Mouse (Mus musculus): ENCODE results near the gene Pla2g3. TPM values are rescaled to one million over a fixed set of nuclear protein-coding genes. Genes with fewer than 3 reads are reported as not detected.

The Pla2g3 gene
- polyA plus RNA-seq, 1 experiment from 2014 or later: 0.76 TPM

DNA sequence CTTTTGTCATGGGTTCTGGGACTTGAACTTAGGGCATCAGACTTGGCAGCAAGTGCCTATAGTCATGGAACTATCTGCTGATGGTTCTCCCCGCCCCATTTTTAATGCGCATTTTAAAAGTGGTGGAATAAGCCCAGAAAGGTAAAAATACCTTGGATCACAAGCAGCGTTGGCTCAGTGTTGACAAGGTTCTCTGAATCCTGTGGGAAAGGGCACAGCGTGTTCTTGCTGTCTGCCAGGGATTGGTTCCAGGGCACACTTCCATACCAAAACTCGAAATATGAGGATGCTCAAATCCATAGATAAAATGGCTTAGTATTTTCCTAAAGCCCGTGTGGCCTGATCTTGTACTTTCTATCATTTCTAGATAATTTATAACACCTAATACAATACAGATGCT, 25.2 kb downstream of the Pla2g3 start:
- Histone ChIP-seq H3K9me3 (ENCODE audit: control insufficient read depth, low read length) (no peaks in the 10 kb centered on the region), H3K27me3 (ENCODE audit: control insufficient read depth, insufficient read depth, low read length) (peaks cover 26% of the 10 kb centered on the region), H3K36me3 (ENCODE audit: control insufficient read depth, insufficient read depth, low read length) (no peaks in the 10 kb centered on the region), H3K4me1 (ENCODE audit: control insufficient read depth, insufficient read depth, low read length) (peaks cover 12% of the 10 kb centered on the region; the same call in 1 of the 2 replicates), H3K4me3 (ENCODE audit: low read depth, low read length) (no peak overlapping the region), H3K9ac (ENCODE audit: low read length) (no peak overlapping the region), H3K27ac (replicated peaks; ENCODE audit: low read depth, low read length) (no peak overlapping the region), H3K4me2 (ENCODE audit: low read depth, severe bottlenecking) (no peak overlapping the region)
- 90% methylated on average over 6 of the region's 6 CpGs for WGBS
- no peak for ATAC-seq (ENCODE audit: insufficient number of reproducible peaks, low FRiP score, low TSS enrichment, low read depth)
- no peak for DNase-seq (ENCODE audit: low spot score)

DNA sequence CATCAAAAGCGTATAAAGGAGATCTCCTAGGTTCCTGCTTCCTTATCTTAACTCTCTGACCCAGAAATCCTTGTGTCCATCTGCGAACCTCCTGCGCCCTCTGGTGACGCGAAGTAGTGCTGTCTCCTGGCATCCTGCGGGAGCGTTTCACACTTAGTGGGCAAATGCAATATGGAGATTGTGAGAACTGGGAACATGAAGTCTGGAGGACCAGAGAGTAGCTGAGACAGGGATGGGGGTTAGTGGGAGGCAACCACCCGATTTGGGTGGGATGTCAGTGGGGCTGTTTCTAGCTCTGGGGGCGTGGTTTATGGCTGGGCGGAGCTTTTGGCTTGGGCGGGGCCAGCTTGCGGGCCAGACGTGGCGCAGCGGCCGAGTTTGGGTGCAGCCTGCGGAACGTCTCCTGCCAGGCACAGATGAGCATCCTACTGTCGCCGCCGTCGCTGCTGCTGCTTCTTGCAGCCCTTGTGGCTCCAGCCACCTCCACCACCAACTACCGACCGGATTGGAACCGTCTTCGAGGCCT, 26.5 kb downstream of the Pla2g3 start, which contains the start of gene Selenom:
Gene Selenom, plus strand, starts transcription at position 156 of the 526 bp plus-strand sequence.
- under 1% methylated on average over 25 of the region's 26 CpGs for WGBS
- ATAC-seq (ENCODE audit: insufficient number of reproducible peaks, low FRiP score, low TSS enrichment, low read depth) (peak; percentile 63; the same call in 1 of the 2 replicates), DNase-seq (ENCODE audit: low spot score) (peak; percentile 87)
- Histone ChIP-seq H3K36me3 (ENCODE audit: control insufficient read depth, insufficient read depth, low read length) (no peaks in the 10 kb centered on the region), H3K9ac (ENCODE audit: low read length) (peak within 1 kb of the TSS; percentile 66), H3K9me3 (ENCODE audit: control insufficient read depth, low read length) (no peaks in the 10 kb centered on the region), H3K27ac (replicated peaks; ENCODE audit: low read depth, low read length) (no peak within 1 kb of the TSS), H3K4me3 (ENCODE audit: low read depth, low read length) (peak within 1 kb of the TSS; percentile 48), H3K4me1 (ENCODE audit: control insufficient read depth, insufficient read depth, low read length) (peaks cover 12% of the 10 kb centered on the region; the same call in 1 of the 2 replicates), H3K4me2 (ENCODE audit: low read depth, severe bottlenecking) (peak within 1 kb of the TSS; percentile 68), H3K27me3 (ENCODE audit: control insufficient read depth, insufficient read depth, low read length) (peaks cover 26% of the 10 kb centered on the region)

DNA sequence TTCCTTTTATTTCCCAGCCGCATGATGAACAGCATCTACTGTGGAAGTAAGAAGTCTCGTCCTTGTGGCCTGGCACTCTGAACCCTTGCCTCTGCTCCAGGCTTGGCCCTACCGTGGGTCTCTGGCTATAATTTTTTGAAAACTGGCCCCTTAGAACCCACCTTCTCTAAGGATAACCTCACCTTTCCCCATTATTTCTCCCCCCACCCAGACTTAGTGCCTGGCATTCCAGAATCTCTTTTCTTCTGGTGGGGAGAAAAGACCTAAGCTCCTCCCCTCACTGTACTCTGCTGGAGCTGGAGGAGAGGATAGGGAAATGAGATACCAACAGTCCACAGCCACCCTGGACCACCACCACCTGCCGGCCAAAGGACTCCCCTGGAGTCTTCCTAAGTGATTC, 27.1 kb downstream of the Pla2g3 start:
- WGBS: 10% methylated on average over 4 of the region's 4 CpGs
- no peak overlapping the region for H3K27ac ChIP-seq (replicated peaks; ENCODE audit: low read depth, low read length)
- no peaks in the 10 kb centered on the region for H3K36me3 ChIP-seq (ENCODE audit: control insufficient read depth, insufficient read depth, low read length)
- H3K9ac ChIP-seq (ENCODE audit: low read length): peak overlapping the region; percentile 66
- DNase-seq (ENCODE audit: low spot score) (no peak), ATAC-seq (ENCODE audit: insufficient number of reproducible peaks, low FRiP score, low TSS enrichment, low read depth) (no peak)
- H3K27me3 ChIP-seq (ENCODE audit: control insufficient read depth, insufficient read depth, low read length): peaks cover 26% of the 10 kb centered on the region
- peaks cover 12% of the 10 kb centered on the region; the same call in 1 of the 2 replicates for H3K4me1 ChIP-seq (ENCODE audit: control insufficient read depth, insufficient read depth, low read length)
- H3K9me3 ChIP-seq (ENCODE audit: control insufficient read depth, low read length): no peaks in the 10 kb centered on the region
- H3K4me3 ChIP-seq (ENCODE audit: low read depth, low read length): peak overlapping the region; percentile 48
- H3K4me2 ChIP-seq (ENCODE audit: low read depth, severe bottlenecking): peak overlapping the region; percentile 68

DNA sequence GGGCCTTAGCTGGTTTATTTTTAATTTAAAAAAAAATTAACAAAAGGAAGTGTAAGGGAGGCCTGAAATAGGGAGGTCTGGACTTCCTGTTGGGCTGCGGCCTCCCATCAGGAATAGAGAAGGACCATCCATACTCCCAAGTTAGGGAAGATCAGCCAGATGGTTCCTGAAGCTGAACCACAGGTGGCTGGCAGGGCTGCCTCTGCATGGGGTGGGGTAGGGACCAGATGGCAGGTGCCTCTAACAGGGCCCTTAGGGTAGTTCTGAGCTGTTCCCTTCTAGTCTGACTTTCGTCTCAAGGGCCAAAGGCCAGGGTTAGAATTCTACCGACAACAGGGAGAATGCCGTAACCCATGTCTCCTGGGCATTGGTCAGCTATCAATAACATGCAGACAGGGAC, 27.6 kb downstream of the Pla2g3 start:
- no peak overlapping the region for H3K9ac ChIP-seq (ENCODE audit: low read length)
- WGBS: 72% methylated on average over 4 of the region's 4 CpGs

DNA sequence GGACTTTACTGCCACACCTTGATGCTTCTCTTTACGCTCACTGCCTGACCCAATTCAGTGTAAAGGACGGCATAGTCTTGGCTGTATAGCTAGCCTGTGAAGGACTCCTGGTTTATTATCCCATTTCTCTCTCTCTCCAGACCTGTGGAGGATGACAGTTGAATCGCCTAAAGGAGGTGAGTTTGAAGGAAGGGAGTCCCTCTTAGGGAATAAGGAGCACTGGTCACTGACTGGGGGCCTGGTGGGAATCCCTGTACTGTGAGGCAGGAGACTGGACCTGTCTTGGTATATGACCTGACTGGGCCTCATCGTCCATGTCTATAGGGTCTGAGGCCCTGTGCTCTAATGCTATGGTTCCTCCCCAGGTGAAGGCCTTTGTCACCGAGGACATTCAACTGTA, 28.0 kb downstream of the Pla2g3 start:
- Histone ChIP-seq H3K4me1 (ENCODE audit: control insufficient read depth, insufficient read depth, low read length) (peaks cover 12% of the 10 kb centered on the region; the same call in 1 of the 2 replicates), H3K4me2 (ENCODE audit: low read depth, severe bottlenecking) (no peak overlapping the region), H3K9ac (ENCODE audit: low read length) (no peak overlapping the region), H3K27ac (replicated peaks; ENCODE audit: low read depth, low read length) (no peak overlapping the region), H3K4me3 (ENCODE audit: low read depth, low read length) (no peak overlapping the region), H3K9me3 (ENCODE audit: control insufficient read depth, low read length) (no peaks in the 10 kb centered on the region), H3K27me3 (ENCODE audit: control insufficient read depth, insufficient read depth, low read length) (peaks cover 26% of the 10 kb centered on the region), H3K36me3 (ENCODE audit: control insufficient read depth, insufficient read depth, low read length) (no peaks in the 10 kb centered on the region)
- 77% methylated on average over 5 of the region's 5 CpGs for WGBS
- DNase-seq (ENCODE audit: low spot score) (no peak), ATAC-seq (ENCODE audit: insufficient number of reproducible peaks, low FRiP score, low TSS enrichment, low read depth) (no peak)

More for the DNA sequence above, 27.6 kb downstream of the Pla2g3 start:
- H3K4me1 ChIP-seq (ENCODE audit: control insufficient read depth, insufficient read depth, low read length): peaks cover 12% of the 10 kb centered on the region; the same call in 1 of the 2 replicates
- peaks cover 26% of the 10 kb centered on the region for H3K27me3 ChIP-seq (ENCODE audit: control insufficient read depth, insufficient read depth, low read length)
- no peaks in the 10 kb centered on the region for H3K9me3 ChIP-seq (ENCODE audit: control insufficient read depth, low read length)
- ATAC-seq (ENCODE audit: insufficient number of reproducible peaks, low FRiP score, low TSS enrichment, low read depth) (no peak), DNase-seq (ENCODE audit: low spot score) (no peak)
- 0 out of 2 replicates have a peak overlapping the region, but pooled peaks have one; percentile 12 for H3K4me2 ChIP-seq (ENCODE audit: low read depth, severe bottlenecking)
- no peaks in the 10 kb centered on the region for H3K36me3 ChIP-seq (ENCODE audit: control insufficient read depth, insufficient read depth, low read length)
- H3K27ac ChIP-seq (replicated peaks; ENCODE audit: low read depth, low read length): no peak overlapping the region
- no peak overlapping the region for H3K4me3 ChIP-seq (ENCODE audit: low read depth, low read length)

DNA sequence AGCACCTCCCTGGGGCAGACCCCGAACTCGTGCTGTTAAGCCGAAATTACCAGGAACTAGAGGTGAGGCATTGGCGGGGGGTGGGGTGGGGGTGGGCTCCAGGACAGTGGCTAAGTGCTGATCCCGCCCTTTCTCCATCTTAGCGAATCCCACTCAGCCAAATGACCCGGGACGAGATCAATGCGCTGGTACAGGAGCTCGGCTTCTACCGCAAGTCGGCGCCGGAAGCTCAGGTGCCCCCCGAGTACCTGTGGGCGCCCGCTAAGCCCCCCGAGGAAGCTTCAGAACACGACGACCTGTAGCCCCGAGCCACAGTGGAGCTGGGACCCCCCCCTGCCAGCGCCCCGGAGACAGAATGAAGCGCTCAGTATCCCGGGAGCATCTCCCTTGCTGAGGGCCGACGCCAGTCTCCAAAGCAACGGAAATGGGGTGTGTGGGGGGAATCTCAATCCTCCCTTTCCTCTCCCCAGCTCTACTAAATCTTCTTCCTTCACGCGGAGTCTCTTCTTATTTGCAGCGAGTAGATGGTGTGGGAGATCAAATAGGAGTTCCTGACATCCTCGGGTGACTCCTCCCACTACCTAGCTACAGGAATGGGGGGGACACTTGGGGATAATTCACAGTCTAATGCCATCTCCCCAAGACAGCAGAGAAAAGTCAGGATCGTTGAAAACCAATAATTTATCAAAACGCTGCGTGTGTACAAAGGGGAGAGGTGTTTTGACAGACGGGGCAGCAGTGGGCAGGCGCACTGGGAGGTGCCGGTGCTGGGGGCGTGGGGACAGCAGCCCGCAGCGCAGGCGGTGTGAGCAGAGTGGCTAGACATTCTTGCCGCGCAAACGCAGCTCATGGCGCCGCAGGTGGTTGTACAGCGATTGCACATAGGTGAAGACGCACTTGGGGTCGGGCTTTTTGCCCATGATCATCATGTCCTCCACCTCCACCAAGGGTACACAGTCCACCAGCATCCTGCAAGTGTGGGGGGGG, 29.1 kb downstream of the Pla2g3 start:
- peak; percentile 70 for DNase-seq (ENCODE audit: low spot score)
- Histone ChIP-seq H3K27ac (replicated peaks; ENCODE audit: low read depth, low read length) (no peak overlapping the region), H3K4me3 (ENCODE audit: low read depth, low read length) (peak overlapping the region; percentile 30), H3K9me3 (ENCODE audit: control insufficient read depth, low read length) (no peaks in the 10 kb centered on the region), H3K36me3 (ENCODE audit: control insufficient read depth, insufficient read depth, low read length) (peaks cover 2% of the 10 kb centered on the region; the same call in 1 of the 2 replicates), H3K9ac (ENCODE audit: low read length) (peak overlapping the region; percentile 27; the same call in 1 of the 2 replicates), H3K27me3 (ENCODE audit: control insufficient read depth, insufficient read depth, low read length) (peaks cover 26% of the 10 kb centered on the region), H3K4me2 (ENCODE audit: low read depth, severe bottlenecking) (peak overlapping the region; percentile 70), H3K4me1 (ENCODE audit: control insufficient read depth, insufficient read depth, low read length) (peaks cover 12% of the 10 kb centered on the region; the same call in 1 of the 2 replicates)
- ATAC-seq (ENCODE audit: insufficient number of reproducible peaks, low FRiP score, low TSS enrichment, low read depth): no peak; the same call in 1 of the 2 replicates
- WGBS: 2% methylated on average over 50 of the region's 50 CpGs

DNA sequence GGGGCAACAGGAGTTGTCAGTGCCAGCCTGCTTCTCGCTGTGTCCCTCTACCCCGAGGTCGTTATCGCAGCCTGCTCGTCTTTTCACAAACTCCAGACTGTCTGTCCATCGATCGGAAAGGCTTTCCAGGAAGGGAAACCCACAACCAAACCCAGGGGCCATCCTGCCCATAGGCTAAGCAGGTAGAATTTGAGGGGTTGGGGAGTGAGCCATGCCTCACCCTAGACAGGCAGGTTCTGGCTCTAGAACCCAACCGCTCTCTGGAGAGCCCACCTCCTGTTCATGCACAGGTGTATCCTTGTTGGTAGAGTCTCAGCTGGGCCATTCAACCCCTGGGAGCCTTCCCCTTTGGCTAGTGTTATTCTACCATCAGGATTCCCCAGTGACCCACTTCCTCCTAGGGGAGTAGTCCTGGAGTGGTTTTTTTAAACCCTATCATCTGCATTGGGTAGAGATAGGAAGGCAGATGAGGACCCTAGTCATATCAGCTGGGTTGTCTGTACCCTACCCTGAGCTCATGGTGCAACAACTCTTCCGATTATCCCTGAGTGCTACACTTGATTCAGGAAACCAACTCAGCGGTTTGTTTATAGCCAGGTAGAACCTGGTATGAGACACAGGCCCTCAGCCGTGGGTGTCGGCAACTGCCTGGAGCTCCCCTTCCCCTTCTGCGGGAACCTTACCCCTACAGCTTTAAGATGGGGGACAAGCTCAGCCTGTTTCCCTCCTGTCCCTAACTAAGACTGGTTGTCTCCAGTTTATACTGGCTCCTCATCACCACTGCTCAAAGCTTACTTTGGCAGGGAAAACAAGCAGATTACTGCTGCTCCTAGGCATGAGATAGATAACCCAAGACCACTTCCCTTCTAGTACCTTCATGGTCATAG, 30.0 kb downstream of the Pla2g3 start:
- peaks cover 26% of the 10 kb centered on the region for H3K27me3 ChIP-seq (ENCODE audit: control insufficient read depth, insufficient read depth, low read length)
- no peak for DNase-seq (ENCODE audit: low spot score)
- ATAC-seq (ENCODE audit: insufficient number of reproducible peaks, low FRiP score, low TSS enrichment, low read depth): no peak
- H3K36me3 ChIP-seq (ENCODE audit: control insufficient read depth, insufficient read depth, low read length): peaks cover 4% of the 10 kb centered on the region; the same call in 1 of the 2 replicates
- H3K27ac ChIP-seq (replicated peaks; ENCODE audit: low read depth, low read length): no peak overlapping the region
- 69% methylated on average over 13 of the region's 13 CpGs for WGBS
- peaks cover 12% of the 10 kb centered on the region; the same call in 1 of the 2 replicates for H3K4me1 ChIP-seq (ENCODE audit: control insufficient read depth, insufficient read depth, low read length)
- H3K9me3 ChIP-seq (ENCODE audit: control insufficient read depth, low read length): no peaks in the 10 kb centered on the region
- H3K9ac ChIP-seq (ENCODE audit: low read length): no peak overlapping the region
- H3K4me3 ChIP-seq (ENCODE audit: low read depth, low read length): peak overlapping the region; percentile 30
- peak overlapping the region; percentile 70 for H3K4me2 ChIP-seq (ENCODE audit: low read depth, severe bottlenecking)

All from limb, embryonic 11.5 days (tissue).